Mouse (Mus musculus) cerebellum, adult 8-10 months (tissue): Measurements from ENCODE around the gene Amz2.
"Not testable (repeated sequence)": the region's sequence is repeated elsewhere in the genome, so short reads cannot be mapped to it uniquely, and the experiment has no call there.

Source experiments
- DNase-seq: peaks from one replicate; pipeline ENCODE4 v3.0.0; 2022

Gene Amz2

DNA sequence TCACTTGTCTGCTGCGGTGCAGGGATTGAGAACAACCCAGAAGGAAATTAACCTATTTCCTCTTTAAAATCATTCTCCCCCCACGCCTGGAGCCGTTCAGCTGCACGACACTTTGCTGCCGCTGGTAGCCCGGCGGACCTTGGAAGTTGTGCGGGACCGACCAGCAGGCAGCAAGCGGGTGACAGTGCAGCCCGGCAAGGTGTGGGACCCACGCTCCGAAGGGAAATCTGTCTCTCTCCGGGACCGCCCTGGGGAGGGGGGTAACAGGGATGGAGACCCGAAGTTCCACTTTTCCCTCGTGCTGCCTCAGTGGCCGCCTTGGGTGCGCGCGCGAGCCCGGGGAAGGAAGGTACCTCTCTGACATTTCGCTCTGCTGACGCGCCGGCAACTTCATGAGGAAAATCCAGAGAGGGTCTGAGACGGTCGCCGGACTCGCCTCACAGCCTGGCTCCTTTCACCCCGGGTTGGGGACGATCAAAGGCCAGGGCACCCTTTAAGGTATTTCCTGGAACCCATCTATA lies 46.5 kb downstream of the Amz2 start:
- peak; percentile 51 for DNase-seq

DNA sequence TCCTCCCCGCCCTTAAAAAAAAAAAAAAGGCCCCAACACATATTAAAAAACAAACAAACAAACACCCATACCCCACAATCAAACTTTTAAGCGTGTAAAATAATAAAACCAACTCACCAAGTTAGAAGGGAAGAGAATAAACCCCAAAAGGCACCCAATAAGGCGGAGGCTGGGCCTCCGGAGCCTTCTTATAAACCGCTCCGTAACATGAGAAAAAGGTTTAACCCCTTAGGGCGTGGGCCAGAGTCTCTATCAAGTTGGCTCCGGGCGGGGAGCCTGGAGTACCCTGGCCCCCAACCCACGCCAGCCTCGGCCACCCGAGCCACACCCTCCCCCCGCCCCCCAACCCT lies 47.0 kb downstream of the Amz2 start:
- DNase-seq: no peak

DNA sequence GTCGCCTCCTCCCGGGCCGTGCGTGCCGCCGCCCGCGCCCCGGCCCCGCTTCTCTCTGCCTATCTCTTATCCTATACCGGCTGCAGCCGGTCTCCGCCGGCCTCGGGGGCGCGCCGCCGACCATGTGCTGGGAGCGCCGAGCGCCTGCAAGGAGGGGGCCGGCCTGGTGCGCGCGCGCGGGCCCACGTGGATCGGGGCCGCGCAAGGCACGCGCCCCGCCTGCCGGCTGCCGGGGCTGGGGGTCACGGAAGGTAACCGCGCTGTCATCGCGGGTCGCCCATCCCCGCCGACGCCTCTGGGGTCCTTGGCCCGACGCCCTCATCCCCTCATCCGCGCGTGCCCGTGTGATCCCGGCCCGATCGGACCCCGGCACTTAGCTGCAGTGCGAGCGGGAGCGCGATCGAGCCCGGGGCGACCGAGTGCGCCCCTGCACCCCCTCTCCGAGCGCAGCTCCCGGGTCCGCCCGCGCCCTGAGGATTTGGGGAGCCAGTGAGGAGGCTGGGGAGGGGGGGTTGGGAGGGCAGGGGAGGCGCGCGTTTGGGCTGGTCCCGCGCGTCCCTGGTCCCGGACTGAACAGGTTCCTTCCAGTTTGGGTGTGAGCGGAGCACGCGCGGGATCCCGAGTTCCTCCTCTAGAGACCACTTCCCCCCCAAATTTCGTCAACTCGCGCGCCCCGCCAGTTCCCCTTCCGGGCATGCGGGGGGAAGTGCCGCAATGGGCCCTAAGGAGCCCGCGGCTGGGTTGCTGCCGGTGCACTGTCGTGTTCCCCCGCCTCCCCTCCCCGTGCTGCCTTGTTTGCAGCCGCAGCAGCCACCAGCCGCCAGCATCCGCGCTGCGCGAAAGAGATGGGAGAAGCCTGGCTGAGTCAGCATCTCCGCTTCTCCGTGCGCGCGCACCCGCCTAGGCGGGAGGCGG lies 47.7 kb downstream of the Amz2 start, which contains the start of the genes Arsg and Slc16a6:
TSS of gene Arsg (plus strand) at position 204 of the 915 bp plus-strand sequence.
TSS of gene Slc16a6 (minus strand) at position 428 of the 915 bp plus-strand sequence.
- peak; percentile 86 for DNase-seq

DNA sequence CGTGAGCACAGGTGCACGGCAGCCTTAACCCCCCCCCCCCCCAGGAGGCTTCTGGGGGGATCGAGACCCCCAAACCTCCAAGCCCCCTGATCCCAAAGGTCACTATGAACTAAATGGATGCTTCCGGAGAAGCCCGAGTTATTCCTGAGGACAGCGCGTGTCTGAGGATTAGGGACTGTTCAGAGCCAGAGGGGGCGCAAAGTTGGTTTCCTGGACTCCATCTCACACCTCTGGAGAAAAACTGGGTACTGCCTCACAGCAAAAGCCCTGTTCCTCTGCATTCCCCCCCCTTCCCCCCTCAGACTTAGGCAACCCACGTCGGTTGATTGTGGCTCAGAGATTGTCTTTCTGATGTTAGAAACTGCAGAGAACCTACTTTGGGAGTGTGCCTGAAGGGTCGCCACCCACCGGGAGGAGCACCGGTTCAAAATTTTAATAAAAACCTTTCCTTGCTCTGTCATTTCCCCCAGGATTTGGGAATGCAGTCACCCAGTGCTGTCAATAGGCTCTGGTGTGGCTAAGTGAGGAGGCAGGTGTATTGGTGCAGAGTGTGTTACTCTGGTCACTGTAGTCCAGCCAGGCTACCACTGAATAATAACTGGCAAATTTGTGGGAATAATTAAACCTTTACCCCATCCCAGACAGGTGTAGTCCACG lies 48.5 kb downstream of the Amz2 start:
- DNase-seq: no peak

DNA sequence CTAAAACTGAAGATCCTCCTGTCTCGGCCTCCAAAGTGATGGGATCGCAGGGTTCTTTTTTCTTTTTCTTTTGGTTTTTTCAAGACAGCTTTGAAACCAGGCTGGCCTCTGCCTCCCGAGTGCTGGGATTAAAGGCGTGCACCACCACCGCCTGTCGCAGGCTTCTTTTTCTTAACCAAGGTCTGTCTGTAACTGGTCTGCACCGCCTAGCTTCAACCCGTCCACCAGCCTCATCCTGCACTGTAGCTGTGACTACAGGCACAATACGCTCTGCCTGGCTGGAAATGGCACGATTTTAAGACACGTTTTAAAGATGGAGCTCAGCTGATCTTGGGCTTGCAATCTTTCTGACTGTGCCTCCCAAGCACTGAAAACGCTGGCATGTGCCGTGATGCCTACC lies 49.1 kb downstream of the Amz2 start:
- no peak for DNase-seq

DNA sequence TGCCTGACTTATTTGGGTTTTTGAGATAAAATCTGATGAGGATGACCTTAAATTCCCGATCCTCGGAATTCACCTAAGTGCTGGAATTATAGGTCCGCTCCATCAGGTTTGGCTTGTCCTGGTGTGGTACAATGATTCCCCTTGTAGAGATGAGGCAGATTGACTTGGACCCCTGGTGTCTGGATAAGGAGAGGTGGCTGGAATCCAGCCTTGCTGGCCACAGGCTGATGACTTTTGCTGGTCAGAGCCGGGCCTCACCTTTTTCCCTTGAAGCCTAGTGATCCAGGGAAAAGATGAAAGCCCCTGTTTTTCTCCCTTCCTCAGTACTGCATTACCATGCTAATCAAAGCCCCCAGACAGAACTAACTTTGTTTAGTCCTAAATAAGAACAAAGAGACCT lies 50.0 kb downstream of the Amz2 start:
- no peak for DNase-seq

DNA sequence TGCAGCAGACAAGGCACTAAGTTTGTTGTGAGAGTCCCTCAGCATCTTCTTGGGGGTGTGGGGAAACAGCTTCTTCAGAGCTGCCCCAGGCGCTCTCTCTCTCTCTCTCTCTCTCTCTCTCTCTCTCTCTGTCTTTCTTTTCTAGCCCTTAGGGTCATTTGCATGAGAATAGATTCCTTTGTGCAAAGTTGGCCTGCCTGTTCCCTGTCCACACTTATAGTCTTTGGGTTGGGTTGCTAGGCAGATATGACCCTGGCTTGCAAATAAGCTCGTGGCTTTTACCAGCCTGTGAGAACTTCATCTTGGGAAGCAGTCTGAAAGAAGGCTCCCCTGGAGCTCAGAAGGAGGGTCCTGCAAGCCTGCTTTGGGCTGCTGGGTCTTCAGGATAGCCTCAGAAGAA lies 50.5 kb downstream of the Amz2 start:
- no peak for DNase-seq

DNA sequence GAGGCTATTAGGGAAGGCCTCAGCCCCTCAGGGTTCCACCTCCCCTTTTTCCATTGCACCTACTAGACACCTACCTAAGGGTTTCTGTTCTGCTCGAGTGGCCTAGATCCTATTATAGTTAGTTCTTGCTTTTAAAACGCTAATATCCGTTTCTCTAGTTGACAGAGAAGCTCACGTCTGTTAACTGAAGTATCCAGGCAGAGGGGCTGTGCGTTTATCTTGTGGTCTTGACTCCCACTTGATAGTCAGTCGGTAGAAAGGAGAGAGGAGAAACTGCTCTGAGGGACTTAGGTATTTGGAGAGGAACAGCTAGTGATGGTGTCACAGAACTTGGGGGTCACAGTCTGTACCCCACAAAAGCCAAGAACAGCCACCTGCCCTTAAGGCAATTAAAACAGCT lies 50.9 kb downstream of the Amz2 start:
- no peak for DNase-seq

DNA sequence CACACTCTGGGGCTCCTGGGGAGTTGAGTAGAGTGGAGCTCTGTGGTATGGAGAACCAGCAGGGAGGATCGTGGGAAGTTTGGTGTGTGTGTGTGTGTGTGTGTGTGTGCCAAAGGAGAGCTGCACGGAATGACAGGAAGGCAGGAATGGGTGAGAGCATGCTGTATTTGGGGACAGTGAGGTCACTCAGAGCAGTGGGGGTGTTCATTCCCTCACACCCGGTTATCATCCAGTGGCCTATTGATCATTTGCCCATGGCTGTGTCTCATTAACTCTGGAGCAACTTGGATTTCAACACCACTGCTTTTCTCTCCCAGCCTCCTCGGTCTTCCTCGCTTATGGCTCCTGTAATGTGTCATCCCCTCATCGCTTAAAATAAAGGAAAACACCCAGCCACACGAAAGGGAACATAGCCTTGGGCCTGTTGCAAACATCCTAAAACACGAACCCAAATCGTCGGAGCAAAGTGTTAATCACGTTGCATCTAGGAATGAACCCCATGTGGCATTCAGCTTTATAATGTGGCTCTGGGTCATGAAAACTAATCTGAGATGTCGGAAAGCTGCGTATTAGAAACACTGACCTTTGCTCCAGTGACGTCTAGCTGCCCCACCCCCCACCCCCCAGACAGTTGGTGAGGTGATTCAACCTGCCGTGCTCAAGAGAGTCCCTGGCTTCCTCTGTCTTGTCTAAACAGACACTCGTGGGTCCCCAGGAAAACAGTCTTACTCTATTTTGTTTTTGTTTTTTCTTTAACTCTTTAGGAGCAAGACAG lies 52.0 kb downstream of the Amz2 start:
- no peak for DNase-seq

DNA sequence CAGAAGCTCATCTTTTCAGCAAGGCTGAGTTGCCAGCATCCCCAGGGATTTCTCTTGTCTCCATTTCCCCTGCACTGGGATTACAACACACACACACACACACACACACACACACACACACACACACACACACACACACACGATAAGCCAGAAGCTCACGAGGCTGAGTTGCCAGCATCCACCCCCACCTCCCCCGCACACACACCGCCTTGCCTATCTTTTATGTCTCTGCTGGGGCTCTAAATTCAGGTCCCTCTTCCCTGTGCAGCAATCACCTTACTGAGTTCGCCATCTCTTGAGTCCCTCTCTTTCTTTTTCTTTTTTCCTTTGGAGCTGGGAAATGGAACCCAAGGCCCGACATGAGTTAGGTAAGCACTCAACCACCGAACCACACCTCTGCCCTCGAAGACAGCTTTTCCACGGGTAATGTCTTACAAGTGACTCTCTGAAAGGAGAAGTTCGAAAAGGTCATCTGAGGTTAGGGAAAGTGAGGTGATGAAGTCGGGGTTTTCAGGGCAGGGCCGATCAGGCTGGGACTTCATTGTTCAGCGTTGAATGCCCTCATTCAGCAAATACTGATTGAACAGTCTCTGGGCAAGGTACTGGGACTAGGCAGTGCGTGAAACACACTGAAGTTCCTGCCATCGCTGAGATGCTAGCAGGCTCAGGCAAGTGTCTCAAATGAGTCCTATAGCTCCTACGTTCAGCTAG lies 54.0 kb downstream of the Amz2 start:
- DNase-seq: no peak

DNA sequence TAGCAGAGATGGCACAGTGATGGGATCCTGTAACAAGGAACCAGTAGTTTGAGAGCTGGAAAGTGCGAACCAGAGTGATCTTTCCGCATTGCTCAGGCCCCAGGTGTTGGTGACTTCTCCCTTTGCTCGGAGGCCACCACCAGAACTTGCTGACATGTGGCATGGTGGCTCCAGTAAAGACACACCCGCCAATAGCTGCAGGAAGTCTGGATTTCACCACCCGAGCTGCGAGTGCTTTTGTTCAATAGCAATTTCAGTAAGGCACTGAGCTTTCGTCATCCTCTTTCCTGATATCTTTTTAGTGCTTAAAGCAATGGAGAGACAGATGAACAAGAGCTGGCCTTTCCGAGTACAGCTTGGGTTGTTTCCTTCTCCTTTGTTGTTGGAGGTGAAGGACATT lies 54.7 kb downstream of the Amz2 start:
- no peak for DNase-seq

DNA sequence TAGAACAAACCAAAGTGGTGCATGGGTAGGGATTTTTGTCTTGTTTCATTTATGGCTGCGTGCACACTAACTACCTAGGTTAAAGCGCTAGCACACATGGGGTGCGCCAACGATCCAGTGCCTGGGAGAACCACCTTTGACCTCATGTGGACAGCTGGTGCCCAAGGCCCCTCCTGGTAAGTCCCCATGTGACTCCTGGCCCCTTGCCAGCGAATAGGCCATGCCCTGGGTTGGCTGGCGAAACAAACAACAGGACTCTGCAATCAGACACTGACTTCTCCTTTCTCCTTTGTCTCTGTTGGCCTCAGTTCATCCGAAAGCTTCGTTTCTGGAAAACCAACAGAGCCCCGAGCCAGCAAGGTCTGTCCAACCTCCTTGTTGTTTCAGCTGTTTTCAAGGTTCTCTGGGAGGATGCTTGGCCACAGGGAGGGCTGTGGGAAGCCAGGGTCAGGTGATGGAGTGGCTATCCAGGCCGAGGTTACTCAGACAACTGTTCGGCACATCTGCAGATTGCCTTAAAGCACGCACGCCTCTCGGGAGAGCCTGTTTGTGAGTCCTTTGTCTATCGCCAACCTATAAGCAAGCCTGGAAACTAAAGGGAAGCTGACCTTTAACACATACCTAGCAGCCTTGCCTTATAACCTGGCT lies 59.8 kb downstream of the Amz2 start:
- no peak for DNase-seq

DNA sequence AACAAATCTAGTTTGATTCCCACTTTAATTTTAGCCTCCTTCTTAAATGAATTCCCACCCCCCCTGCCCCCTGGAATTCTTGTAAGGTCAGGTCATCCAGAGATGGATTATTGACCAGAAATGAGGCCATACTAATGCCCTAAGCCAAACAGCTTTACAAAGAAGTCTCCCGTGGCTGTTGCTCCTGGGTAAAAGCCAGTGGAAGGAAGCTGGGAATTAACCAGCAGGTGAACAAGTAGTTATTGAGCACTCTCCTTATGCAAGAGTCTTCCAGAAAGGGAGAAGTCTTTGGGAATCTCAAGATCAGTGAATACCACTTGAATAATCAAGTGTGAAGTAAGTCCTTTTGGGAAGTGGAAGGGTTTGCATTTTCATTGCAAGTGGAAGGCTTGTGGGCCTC lies 61.4 kb downstream of the Amz2 start:
- DNase-seq: no peak

DNA sequence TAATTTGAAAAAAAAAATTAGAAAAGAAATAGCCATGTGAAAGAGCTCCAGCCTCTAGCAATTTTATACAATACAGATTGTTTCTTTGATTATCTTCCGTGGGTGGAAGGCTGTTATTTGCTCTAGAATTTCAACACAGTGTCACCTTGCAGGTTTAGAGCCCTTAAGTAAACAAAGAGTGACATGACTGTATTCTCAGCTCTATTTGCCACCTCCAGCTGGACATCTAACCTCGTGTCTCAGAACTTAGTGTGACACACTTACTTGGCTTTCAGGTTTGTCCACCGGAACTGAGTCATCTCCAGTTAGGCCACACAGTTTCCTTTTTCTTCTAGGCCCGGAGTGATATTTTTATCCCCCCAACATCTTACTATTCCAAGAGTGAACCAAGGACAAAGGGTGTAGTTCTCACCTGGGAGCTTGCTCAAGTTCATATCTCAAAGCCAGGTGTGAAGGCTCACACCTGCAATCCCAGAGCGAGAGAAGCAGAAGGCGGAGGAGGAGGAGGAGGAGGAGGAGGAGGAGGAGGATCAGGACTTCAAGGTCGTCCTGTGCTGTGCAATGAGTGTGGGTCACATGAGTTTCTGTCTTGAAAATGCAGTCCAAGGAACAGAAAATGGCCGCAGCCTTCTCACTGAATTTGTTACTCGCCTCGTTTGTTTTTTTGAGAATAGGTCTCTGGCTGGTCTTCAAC lies 62.4 kb downstream of the Amz2 start:
- no peak for DNase-seq

DNA sequence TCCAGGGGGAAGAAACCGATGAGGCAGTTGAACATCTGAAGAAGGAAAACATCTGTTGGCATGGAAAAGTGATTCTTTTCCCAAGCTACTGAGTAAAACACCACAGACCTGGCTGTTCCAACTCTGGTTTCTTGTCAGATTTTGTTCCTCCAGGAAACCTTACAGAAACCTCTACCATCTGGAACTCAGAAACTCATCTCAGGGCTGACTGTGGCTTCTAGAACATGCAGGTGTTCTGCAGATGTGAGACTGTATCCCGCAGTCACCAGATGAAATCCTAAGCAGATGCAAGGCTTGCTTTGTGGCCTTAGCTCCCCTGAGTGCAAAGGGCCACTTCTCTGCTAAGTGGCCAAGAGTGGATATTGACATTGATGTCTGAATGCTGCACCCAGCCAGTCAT lies 64.0 kb downstream of the Amz2 start:
- DNase-seq: no peak

DNA sequence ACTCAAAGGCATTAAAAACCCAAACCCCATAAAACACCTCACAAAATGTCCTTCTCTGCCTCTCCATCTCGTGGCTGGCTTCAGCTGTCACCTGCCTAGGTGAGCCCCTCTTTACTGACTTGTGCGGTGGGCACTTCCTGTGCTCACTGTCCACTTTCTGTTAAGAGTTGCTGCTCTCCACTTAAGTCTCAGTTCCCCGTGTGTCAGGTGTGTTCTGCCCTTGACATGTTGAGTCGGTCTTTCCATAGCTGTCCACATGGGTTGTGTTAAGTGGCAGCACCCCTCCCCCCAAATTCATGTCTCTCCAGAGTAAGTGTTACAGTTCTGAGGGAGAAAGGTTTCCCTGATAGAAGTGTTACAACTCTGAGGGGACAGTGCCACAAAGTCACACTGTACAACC lies 66.1 kb downstream of the Amz2 start:
- DNase-seq: no peak

DNA sequence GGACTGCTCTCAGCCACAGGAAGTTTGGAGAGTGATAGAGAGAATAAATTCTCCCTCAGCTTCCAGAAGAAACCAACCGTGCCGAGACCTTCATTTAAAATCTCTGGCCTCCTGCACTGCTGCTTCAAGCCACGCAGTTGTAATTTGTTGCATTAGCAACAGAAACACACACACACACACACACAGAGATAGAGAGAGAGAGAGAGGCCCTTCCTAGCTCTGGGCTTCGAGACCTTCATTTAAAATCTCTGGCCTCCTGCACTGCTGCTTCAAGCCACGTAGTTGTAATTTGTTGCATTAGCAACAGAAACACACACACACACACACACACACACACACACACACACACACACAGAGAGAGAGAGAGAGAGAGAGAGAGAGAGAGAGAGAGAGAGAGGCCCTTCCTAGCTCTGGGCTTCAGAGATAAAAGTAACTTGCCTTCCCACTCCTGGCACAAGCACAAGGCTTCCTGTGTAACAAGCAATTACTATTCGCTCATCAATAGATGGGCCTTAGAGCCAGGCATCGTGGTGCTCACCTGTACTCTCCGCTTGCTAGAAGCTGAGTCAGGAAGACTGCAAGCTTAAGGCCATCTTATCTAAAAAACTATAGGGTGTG lies 67.2 kb downstream of the Amz2 start:
- DNase-seq: not testable (repeated sequence)

DNA sequence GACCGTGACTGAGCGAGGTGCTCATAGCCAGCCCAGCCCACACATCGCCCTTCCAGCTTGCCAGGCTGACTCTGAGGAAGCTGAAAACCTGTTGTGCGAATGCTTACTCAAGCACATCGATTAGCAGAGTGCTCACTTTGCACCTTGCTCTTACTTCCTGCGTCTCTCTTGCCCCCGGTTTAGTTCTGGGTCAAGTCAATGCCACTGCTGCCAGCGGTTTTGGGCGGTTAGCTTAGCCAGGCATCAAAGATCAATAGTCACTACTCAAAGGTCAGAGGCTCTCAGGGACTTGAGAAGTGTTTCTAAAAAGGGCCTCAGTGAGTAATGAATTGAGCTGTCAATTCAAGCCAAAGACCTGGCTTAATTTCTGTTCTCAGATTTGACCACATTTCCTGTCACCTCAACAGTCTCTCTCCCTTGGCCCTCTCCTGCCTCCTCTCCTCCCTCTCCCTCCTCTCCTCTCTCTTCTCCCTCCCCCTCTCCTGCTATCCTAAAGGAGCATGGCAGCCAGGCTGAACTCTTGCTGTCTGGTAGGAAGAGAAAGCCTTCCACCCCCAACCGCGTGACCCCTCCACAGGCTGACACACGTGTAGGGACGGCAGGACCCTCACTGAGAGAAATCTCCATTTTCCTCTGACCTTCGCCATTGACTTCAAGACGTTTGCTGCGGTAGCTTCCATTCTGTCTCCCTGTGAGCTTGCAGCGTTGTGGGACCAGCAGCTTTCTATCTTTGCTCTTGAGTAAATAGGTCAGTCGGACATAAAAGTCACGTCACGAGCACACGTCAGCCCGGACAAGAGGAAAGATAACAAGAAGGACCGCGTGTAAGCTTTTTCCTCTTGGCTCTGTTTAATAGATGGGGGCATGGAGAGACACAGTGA lies 69.4 kb downstream of the Amz2 start:
- no peak for DNase-seq

DNA sequence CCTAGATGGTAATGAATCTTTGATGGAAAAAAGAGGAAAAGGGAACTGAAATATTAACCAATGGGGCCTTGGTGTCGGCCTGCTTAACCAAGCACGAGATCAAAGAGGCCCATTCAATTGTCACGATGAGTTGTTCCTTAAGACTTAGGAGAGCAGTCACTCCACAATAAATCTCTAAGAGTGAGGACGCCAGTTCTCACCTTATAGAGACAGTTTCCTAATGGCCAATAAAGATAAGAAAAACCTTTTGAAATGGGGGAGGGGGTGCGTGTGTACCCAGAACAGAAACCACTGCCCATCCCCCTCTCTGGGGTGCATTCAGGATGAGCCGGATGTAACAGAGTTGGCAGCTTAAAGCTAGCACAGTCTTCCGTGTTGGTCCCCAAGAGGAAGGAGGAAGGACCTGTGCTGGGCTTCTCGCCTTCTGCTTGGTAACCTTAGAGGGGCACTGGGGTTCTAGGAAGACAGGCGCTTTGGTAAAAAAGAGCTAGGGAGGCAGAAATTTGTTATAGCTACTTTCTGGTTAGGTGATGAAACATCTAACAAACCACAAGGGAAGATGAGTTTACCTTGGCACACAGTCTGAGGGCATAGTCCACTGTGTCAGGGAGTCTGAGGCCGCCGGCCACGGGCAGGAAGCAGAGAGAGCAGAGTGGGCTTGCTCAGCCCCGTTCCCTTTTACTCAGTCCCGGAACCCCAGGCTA lies 70.2 kb downstream of the Amz2 start:
- DNase-seq: no peak
